Mouse (Mus musculus): ENCODE results near the gene Cd59b.
"Not testable (repeated sequence)": the region's sequence is repeated elsewhere in the genome, so short reads cannot be mapped to it uniquely, and the experiment has no call there.

Cd59b gene

DNA sequence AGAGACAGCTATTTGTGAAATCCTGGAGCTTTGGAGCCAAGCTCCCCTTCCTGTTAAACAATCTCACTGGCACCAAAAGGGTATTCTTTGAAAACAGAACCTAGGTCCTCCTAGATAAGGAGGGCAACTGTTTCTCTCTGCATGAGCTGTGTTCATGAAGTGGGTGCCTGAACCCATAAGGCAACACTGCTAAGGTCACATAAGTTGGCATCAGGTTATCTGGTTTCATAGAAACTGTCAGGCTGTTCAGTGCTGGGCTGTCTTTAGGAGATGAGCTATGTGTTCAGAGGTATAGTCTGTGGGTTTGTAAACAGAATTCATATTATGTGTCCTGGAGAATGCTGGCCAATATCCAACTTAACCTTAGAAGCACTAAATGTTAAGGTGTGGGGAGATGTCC is 47.5 kb downstream of the Cd59b start:
- not testable (repeated sequence) for DNase-seq (ENCODE audit: low spot score in 2 of 2)

DNA sequence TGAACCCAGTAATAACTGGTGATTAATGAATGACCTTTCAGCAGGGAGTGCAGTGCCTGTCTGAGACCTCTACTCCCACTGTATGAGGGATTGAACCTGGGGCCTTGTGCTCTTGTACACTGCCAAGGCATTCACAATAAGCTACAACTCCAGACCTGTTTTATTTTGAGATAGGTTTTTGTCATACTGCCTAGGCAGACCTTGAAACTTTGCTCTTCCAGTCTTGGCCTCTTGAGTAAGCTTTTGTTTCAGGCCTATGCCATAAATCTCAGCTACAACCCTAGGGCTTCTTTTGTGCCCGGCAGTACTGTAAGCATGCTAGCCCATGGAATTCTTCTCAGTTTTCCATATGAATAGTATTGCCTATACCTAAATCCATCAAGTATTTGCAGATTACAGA is 49.4 kb downstream of the Cd59b start:
- no peak for DNase-seq (ENCODE audit: low spot score in 2 of 2)

DNA sequence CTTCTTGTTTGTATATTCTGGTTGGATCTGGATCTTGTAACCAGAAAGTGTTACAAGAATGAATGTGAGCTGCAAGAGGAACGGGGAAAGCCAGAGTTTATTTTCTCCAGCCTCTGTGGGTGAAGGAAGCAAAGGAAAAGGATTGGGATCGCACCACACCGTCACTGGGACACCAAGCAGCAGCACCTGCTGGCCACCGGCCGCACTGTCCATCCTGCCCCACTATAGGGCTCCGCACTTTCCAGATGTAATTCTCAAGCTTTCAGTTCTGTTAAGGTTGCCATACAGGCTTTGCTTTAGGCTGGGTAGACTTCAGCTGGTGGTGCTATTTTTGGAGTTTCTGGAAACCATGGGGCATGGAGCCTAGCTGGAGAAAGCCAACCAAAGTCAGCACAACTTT is 50.7 kb downstream of the Cd59b start:
- no peak for DNase-seq (ENCODE audit: low spot score in 2 of 2)

DNA sequence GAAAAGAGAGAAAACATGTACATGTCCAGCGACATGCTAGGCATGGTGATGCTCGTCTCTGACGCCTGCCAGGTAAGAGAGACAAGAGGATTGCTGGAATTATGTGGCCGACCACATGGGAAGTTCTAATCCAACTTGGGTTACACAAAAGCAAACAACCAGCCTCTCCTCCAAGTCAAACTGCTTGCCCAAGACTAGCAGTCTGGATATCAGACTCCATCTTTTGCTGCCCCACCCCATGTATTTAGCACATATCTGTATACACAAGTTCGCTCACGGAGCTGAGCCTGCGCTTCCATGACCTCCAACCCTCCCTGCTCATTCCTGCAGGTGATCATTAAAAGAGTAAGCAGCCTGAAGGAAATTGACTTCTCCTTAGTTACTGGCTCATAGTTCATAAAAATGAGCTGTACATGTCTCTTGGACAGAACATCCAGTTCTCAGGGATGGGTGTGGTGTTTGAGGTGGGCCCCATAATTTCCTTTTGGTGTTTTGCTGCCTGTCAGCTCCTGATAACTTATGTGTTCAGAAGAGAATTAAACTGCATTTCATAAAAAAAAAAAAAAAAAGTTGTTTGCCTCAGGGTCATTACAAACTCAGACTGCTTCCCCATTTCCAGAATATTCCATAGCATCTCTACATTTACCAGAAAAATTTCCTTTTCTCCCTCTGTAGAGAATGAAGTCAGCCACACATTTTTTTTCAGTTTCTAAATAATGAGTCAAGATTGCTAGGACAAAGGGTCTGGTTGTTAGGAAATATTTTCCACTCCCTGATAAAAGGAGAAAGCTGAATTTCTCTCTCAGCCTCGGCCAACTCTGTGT is 52.2 kb downstream of the Cd59b start:
- no peak for DNase-seq (ENCODE audit: low spot score in 2 of 2)

DNA sequence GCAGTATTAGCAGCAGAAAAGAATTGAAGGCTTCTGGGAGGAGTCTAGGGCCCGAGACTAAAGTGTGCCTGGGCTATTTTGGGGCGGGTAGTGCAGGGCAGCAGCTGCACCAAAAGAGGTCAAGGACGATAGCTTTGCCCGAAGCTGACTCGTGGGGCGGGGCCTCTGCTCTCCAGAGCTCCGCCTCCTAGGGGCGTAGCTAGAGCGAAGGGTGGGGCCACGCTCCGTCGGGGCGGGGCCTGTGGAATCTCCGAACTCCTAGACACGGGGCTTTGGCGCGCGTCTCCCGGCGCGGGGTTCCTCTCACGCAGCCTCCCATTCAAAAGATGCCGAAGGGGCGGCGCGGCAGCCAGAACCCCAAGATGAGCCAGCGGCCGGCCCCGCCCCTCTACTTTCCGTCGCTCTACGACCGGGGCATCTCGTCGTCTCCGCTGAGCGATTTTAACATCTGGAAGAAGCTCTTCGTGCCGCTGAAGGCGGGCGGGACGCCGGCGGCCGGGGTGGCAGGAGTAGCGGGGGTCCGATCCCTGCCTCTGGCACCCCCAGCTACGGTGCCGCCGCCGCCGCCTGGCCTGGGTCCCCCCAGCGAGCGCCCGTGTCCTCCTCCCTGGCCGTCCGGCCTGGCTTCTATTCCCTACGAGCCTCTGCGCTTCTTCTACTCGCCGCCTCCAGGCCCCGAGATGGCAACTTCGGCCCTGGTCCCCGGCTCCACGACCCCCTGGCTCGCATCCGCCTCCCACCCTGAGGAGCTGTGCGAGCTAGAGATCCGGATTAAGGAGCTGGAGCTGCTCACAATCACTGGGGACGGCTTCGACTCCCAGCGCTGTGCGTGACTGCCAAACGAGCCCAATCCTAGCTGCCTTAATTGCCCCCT is 53.1 kb downstream of the Cd59b start, which contains the start of gene A930018P22Rik:
Gene A930018P22Rik (plus strand): TSS at position 265 of the 874 bp plus-strand sequence.
- DNase-seq (ENCODE audit: low spot score in 2 of 2) = peak; percentile 72 to 82

GRCm38 (mm10) chr2:104123540-104123939 is 53.9 kb downstream of the Cd59b start:
- no peak for DNase-seq (ENCODE audit: low spot score in 2 of 2)

DNA sequence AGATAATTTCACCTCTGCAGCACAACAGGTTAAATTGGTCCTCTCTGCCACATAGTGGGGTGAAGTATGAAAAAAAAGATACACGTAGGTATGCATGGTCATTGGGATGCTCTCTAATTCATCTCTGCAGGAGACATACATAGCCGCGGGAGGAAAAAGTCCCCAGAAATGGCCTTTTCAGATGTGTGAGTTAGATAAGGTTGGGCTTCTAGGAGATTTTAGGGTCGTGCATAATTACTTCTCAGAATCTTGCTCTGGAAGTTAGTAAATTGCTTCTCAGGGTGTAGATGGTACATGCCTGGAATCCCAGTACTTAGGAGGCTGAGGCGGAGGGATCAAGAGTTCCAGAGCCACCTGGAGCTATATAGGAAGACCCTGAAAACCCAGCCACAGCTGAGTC is 54.4 kb downstream of the Cd59b start:
- DNase-seq (ENCODE audit: low spot score in 2 of 2) = no peak

DNA sequence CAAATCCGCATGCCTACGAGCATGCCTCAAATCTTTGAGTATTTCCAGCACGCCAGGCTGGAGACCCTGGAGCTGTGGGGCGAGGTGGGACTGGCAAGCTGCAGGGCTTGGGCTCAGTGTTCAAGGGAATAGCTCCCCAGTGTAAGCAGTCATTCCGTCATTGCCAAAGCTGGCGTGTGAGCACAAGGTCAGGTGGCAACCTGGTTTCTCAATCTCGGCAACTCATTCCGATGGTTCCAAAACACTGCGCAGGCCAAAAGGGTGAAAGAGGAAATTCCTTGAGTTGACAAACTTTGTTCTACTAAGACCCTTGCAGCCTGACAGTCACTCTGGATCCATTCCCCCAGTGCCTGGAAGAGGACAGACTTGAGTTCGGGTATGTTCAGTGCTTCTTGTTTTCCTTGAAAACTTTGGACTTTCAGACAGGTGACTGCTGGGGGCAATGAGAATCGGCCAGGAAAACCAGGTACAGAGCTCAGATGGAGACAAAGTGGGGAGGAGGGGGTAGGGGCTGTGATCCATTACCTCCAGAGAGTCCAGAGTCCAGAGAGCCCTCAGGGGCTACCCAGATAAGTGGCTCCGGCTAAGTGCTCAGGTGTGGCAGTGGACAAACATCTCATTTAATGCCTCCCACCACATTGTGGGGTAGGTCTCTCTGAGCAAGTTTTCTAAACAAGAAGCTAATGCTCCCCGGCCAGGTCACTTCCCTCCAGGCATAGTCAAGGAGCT is 59.3 kb downstream of the Cd59b start:
- DNase-seq (ENCODE audit: low spot score in 2 of 2) = no peak

DNA sequence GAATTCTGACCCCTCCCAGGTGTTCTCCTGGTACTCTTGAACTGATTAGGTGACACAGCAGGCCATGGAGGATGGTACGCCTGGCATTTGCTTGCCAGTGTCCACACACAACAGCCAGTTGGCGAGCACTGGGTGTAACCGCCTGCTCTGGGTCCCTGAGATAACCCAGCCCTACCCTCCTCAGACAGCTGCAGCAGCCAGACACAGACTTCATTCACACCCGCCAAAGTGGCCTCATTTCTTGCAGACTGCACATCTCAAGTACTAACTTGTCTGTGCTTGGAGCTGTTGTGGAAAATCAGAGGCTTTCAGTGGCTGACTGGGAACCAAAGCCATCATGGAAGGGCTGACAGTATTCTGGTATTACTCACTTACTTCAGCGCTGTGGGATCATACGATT is 60.5 kb downstream of the Cd59b start:
- DNase-seq (ENCODE audit: low spot score in 2 of 2) = no peak

GRCm38 (mm10) chr2:104130969-104131368 is 61.3 kb downstream of the Cd59b start:
- no peak for DNase-seq (ENCODE audit: low spot score in 2 of 2)

DNA sequence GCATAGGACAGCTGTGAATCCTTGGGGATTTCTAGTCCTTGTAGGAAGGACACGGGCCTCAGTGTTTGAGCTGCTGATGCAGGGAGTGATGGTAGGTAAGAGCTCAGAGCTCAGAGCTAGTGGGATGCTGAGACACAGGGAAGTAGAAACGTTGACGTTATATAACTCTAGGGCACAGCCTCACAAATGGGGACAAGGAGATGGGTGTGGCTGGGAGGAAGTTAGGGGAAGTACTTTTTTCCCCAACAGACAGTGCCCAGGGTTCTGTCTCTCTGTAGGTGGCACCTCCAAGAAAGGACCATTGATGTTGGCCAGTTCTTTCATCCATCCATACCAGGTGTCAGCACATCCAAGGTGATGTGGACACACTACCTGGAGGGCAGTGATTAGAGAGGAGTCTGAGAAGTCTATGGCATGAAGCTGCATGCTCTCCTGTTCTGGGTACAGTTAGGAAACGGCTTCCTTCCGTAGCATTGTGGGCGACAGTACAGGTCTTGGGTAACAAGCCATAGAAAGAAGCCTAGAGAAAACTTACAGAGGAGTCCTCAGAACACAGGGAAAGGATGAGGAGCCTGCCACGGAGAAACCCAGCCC is 62.7 kb downstream of the Cd59b start:
- DNase-seq (ENCODE audit: low spot score in 2 of 2) = no peak

DNA sequence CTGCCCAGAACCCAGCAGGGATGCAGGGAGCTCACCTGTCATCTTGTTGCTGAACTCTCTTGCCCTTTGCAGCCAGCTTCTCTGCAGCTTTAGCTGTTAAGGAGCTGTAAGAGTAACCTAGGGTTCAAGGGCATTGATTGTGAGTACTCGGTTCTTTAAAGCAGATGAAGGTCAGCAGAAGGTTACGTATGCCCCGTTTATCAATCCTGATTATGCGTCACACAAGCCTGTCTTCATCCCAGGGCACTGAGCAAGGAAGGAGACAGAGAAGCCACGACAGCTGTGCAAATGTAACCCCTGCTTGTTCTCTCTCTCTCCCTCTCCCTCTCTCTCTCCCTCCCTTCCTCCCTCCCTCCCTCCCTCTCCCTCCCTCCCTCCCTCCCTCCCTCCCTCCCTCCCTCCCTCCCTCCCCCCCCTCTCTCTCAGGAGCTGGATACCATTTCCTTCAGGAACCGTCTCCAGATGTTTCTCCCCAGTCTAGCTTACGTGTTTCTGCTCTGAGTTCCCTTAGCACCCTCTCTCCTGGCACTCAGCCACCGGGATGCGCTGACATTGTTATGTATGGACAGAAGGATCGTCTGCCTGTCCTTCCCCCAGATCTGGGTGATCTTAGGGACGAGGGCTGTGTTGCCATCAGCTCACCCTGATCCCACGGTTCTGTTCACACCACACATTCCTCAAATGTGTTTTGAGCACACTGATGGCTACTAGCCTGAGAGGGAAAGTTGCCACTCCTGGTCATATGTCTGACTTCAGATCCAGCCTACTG is 63.6 kb downstream of the Cd59b start:
- no peak for DNase-seq (ENCODE audit: low spot score in 2 of 2)

- DNase-seq (ENCODE audit: low spot score in 2 of 2) = peak in 1 of 2 experiments; percentile 51
Observed at GRCm38 (mm10) chr2:104134150-104135056, 64.8 kb downstream of the Cd59b start.

DNA sequence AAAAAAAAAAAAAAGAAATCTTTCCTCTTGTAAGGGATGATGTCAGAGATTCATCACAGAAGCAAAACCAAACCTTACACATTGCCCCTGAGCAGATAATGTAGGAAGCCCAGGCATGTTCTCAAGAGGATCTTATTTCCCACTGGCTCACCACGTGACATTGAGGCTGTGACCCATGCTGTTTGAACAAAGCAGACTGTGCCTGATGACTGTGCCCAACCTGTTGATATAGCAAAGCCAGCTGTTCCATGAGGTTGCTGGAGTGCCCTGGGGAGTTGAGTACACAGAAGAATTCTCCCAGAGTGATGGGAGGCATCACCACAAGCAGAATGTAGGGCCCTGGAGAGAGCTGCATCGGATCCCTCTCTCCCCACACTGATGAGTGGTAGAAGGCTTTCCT is 66.3 kb downstream of the Cd59b start:
- DNase-seq (ENCODE audit: low spot score in 2 of 2) = no peak

Measured in frontal cortex, postnatal 14 days (tissue).